Mouse (Mus musculus) ES-Bruce4 (cell line): ENCODE results near the gene Kcnc3.

Source experiments
- CTCF ChIP-seq: IDR thresholded peaks from one replicate; pipeline ENCODE4 v1.8.1; 2011; ENCODE audit warnings: low read depth, low read length
- POLR2A ChIP-seq: IDR thresholded peaks from one replicate; pipeline ENCODE4 v1.8.1; 2011; ENCODE audit warnings: low read length; ENCODE audit not compliant: insufficient read depth

DNA sequence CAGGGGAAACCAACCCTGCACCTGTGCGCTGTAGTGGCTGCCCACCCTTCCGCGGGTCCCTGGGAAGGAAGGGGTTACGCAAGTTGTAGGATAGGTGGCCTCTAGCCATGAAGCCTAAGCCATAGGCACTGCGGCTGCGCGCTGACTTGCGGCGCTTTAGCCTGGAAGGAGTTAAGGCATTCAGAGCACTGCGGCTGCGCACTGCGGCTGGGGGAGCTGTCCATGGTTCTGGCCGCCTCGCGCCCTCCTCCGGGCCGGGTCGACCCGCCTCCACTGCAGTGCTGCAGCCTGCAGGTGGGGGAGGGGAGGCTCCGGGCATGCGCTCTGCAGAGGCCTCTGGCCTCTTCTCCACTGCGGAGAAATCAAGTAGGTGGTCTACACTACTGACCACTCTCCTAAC lies 3.3 kb downstream of the Kcnc3 start:
- no peak for TF ChIP-seq CTCF
- TF ChIP-seq POLR2A: no peak
